Mouse (Mus musculus) cerebellum, adult 2 months (tissue): ENCODE measurements at regions not wholly inside any gene's neighbourhood (a gene's known extent, or its start where the extent isn't known, plus 50 kb on each side); places are given as distances from the start of the nearest gene placed in this dataset.

ENCODE experiments used
- DNase-seq, 2 experiments: peaks; one replicate each; pipeline ENCODE4 v3.0.0; 2021
- H3K27ac ChIP-seq: fragments of 200-500 bp; 2 replicates; pipeline ENCODE4 v1.5.1; 2012; ENCODE audit warnings: low read length, control low read depth, inconsistent platforms; ENCODE audit not compliant: insufficient read depth
- H3K27me3 ChIP-seq: fragments of 200-500 bp; 2 replicates; pipeline ENCODE4 v1.6.1; 2012; ENCODE audit warnings: inconsistent platforms, mild to moderate bottlenecking, low read length, moderate library complexity; ENCODE audit not compliant: control insufficient read depth, insufficient read depth
- H3K4me1 ChIP-seq: fragments of 200-500 bp; 2 replicates; pipeline ENCODE4 v1.6.1; 2011; ENCODE audit warnings: low read length; ENCODE audit not compliant: control insufficient read depth, insufficient read depth
- H3K4me3 ChIP-seq: fragments of 200-500 bp; replicated peaks from 2 replicates; pipeline ENCODE3; 2011; ENCODE audit warnings: mild to moderate bottlenecking, low read depth, low read length, control low read depth; ENCODE audit not compliant: insufficient read depth
- CTCF ChIP-seq: fragments of 200-500 bp; IDR thresholded peaks from 2 replicates; pipeline ENCODE4 v1.5.1; 2011; ENCODE audit warnings: low read depth, mild to moderate bottlenecking, control low read depth, low read length, moderate library complexity, borderline replicate concordance; ENCODE audit not compliant: insufficient read depth
- POLR2A ChIP-seq: fragments of 200-500 bp; IDR thresholded peaks from 2 replicates; pipeline ENCODE4 v1.6.1; 2011; ENCODE audit warnings: low read length, control low read depth, borderline replicate concordance; ENCODE audit not compliant: insufficient read depth
- WGBS: fragments of 180-500 bp; shearing (Covaris S2); methylation state at CpG from one replicate; pipeline ENCODE4 v1.1.7; 2018; 5-methylcytosine and 5-hydroxymethylcytosine counted together

DNA sequence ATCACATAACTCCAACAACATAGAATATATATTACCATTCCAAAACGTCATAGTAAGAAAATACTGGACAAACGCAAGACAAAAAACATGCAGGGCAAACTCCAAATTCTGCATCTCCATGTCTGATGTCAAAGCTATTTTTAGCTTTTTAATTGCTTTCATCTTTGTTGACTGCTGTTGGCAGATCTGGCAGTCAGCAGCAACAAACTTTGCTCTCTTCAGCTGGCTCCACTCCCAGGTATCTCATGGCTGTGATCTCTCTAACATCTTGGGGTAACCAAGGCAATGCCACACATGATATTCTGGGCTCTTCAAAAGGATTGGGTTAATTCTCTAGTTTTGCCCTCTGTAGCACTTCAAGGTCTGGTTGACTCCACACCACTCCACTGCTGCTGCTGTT is 128.9 kb upstream of the Fst start:
- Histone ChIP-seq H3K27ac (no peak overlapping the region), H3K27me3 (no peaks in the 10 kb centered on the region), H3K4me1 (no peaks in the 10 kb centered on the region), H3K4me3 (no peak overlapping the region)
- TF ChIP-seq POLR2A (no peak), CTCF (no peak)
- 46% methylated on average over 2 of the region's 2 CpGs for WGBS
- DNase-seq: no peak

DNA sequence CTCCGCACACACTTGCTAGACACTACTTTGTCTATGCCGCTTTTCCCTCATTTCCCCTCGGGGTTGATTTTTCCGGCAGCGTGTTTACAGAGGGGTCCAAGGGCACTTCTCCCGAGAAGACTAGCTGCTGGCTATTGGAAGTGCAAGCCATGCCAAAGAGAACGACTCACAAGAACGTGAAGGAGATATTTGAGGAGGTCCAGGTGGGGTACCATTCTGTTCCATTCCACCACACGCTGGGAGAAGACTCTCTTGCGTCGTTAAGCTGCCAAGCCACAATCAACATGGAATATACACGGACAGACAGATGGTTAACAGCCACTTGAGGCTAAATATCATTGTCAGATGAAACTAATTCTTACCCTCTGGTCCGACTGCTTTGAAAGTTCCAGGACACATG is 144.6 kb upstream of the Fst start:
- peaks cover 2% of the 10 kb centered on the region; the same call in 1 of the 2 replicates for H3K4me1 ChIP-seq
- 20% methylated on average over 13 of the region's 13 CpGs for WGBS
- no peak overlapping the region for H3K27ac ChIP-seq
- no peaks in the 10 kb centered on the region; the same call in 1 of the 2 replicates for H3K27me3 ChIP-seq
- H3K4me3 ChIP-seq: no peak overlapping the region
- TF ChIP-seq POLR2A: no peak
- TF ChIP-seq CTCF: no peak
- DNase-seq: no peak

DNA sequence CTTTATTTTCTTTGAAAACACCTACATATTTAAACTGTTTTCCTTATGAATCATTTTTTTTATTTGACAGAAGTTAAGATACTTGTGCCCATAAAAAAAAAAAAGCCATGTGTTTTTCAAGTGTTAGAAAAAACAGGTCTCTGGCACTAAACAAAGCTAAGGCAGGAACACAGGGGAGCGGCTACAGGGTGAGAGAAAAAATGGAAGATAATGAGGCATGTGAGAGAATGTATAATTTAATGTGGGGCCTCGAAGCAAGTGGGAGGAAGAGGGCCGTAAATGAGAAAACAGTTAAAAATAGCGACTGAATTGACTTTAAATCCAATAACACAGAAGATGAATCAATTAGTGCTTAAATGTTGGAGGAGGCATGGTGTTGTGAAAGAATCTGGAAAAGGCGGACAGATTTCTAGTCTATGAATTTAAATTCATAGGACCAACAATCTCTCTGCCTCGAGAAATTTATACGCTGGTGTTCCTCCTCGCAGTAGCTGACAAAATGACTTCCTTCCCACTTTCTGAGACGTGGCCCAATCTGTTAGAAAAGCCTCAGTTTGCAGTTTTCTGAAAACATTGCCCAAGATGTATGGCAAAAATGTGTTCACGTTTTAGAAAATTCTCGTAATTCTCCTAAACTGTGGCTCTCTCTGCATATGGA is 145.4 kb upstream of the Fst start:
- WGBS: 79% methylated on average over 11 of the region's 11 CpGs
- Histone ChIP-seq H3K27ac (no peak overlapping the region), H3K4me1 (peaks cover 2% of the 10 kb centered on the region; the same call in 1 of the 2 replicates), H3K4me3 (no peak overlapping the region), H3K27me3 (no peaks in the 10 kb centered on the region; the same call in 1 of the 2 replicates)
- TF ChIP-seq CTCF (no peak), POLR2A (no peak)
- DNase-seq: no peak

DNA sequence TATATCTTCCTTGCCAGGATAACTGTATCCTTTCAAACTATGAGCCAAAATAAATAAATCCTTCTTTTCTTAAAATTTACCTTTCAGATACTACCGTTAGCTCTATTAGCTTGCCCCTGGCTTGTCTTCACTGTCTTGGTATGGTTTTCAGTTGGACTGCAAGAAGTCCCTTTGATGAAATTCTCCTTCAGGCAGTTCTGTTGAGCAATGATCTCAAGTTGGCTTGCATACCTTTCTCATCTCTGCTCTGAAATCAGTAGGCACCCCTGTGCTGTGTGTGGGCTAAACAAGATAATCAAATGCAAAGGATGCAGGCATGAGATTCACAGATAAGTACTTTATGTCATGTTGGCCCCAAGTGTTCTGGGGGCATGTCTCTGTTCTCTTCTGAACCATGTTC is 155.2 kb upstream of the Fst start:
- TF ChIP-seq CTCF (no peak), POLR2A (no peak)
- Histone ChIP-seq H3K27me3 (no peaks in the 10 kb centered on the region), H3K27ac (no peak overlapping the region), H3K4me3 (no peak overlapping the region), H3K4me1 (no peaks in the 10 kb centered on the region)
- no peak for DNase-seq
- 96% methylated on average over 1 of the region's 1 CpGs for WGBS

DNA sequence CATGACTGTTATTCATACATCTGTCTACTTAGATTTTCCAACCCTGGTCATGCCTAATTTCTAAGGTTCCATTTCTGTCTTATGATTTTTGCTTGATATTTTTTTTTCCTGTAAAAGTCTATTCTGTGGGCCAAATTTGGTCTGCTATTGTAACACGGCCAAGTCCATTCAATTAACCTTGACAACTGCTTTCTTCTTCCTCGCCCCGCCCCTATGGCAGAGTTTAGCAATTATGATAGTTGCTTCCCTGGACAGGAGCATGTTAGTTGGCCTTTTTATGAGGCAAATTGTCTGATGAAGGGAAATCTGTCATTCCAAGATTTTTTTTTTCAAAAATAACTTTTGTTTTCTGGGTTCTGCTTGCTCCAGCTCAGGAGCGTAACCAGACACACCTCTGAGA is 160.7 kb upstream of the Fst start:
- 76% methylated on average over 4 of the region's 4 CpGs for WGBS
- Histone ChIP-seq H3K27ac (no peak overlapping the region), H3K4me1 (no peaks in the 10 kb centered on the region), H3K4me3 (no peak overlapping the region), H3K27me3 (no peaks in the 10 kb centered on the region)
- DNase-seq: no peak
- TF ChIP-seq POLR2A: no peak
- no peak for TF ChIP-seq CTCF

DNA sequence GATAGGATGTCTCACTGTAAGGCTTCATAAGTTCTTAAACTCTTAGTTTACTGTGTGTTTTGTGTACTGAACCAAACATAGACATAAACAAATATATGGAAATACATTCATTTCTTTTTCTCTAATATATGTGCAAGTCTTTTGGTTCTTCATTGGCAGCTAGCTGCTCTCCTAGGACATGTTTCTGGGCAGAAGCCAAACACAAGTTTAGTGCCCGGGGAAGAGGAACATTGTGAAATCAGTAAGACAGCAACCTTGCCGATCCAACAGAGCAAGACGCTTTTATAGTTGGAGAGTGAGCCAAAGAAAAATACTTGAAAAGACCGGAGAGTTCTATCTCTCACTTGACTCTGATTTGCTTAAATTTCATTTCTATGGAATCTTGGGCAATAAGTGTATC is 178.0 kb upstream of the Fst start:
- no peak overlapping the region for H3K4me3 ChIP-seq
- H3K27ac ChIP-seq: no peak overlapping the region
- H3K27me3 ChIP-seq: no peaks in the 10 kb centered on the region
- no peak for DNase-seq
- WGBS: 10% methylated on average over 4 of the region's 4 CpGs
- no peaks in the 10 kb centered on the region for H3K4me1 ChIP-seq
- no peak for TF ChIP-seq CTCF
- TF ChIP-seq POLR2A: no peak

DNA sequence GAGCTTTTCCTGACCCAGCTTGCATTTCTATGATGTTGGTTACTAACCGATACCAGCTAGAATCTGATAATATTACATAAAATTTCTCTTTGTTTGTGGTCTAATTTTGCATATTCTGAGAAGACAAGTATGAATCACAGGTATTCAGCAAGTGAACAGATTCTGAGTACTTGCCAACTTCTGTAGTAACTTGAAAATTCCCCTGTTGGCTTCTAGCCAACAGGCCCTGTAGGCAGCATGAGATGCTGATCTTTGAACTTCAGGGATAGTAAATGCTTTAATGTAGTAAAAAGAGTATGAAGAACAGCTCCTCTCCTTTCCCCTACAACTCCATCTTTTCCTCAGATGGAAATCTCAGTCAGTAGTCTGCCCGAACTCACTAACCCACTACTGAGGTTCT is 178.5 kb upstream of the Mocs2 start:
- WGBS: 89% methylated on average over 2 of the region's 2 CpGs
- no peak for DNase-seq
- no peaks in the 10 kb centered on the region for H3K4me1 ChIP-seq
- H3K27me3 ChIP-seq: no peaks in the 10 kb centered on the region
- TF ChIP-seq CTCF (no peak), POLR2A (no peak)
- no peak overlapping the region for H3K27ac ChIP-seq
- no peak overlapping the region for H3K4me3 ChIP-seq

DNA sequence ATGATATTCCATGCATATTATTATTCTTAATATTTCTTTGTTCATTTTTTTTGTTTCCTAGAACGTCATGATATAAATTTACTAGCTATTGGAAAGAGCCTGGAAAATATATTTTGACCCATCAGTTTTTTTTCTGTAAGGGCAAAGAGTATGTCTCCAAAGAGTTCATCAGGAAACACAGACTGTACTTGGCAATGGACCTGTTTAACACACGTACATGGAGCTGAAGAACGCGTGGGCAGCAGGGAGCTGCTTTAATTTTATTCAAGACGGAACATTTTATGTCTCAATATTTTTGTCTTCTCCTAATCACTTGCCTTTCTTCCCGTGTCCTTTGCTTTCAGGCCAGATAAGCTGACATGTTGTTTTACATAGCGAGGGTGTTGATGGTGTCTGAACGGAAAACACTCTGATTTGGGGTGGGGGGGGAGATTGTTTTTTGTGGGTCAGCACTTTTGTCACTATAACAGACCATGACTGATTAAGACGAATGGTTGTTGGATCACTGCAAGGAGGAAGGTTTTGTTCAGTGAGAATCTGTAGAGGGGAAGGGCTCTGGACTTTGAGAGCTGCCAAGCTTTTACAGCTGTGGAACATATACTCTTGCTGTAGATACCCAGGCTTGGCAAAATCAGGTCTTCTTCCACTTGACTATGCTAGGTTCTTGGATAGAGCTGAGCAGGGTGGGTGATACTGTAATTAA is 176.2 kb upstream of the Mocs2 start:
- no peak for TF ChIP-seq POLR2A
- no peak for TF ChIP-seq CTCF
- no peaks in the 10 kb centered on the region for H3K4me1 ChIP-seq
- H3K27ac ChIP-seq: no peak overlapping the region
- DNase-seq: no peak
- H3K27me3 ChIP-seq: no peaks in the 10 kb centered on the region
- 29% methylated on average over 9 of the region's 9 CpGs for WGBS
- H3K4me3 ChIP-seq: no peak overlapping the region
